ENCODE assay signal across 8 mouse cellular contexts in genomic region chr1:59670641-59671168, GRCm38 (mm10). TPM values are rescaled to one million over a fixed set of nuclear protein-coding genes. Genes with fewer than 3 reads are reported as not detected.
DNase-seq lines count a peak whose midpoint lies in the region; ATAC-seq and TF ChIP-seq lines count a peak whose summit lies in the region.

Gene Sumo1, minus strand, starts transcription at chr1:59670834.

- H3K36me3 ChIP-seq in C2C12 (ENCODE audit: control insufficient read depth, insufficient read depth) = peaks cover 10% of the 10 kb centered on the region
- H3K36me3 ChIP-seq in erythroblast, embryonic 14.5 days (ENCODE audit: control insufficient read depth) = peaks cover 28% of the 10 kb centered on the region
- no peaks in the 10 kb centered on the region for H3K36me3 ChIP-seq in heart, embryonic 11.5 days (ENCODE audit: control insufficient read depth, insufficient read depth, low read length)
- H3K36me3 ChIP-seq in kidney, embryonic 16.5 days (ENCODE audit: insufficient read depth, low read length) = no peaks in the 10 kb centered on the region
- H3K36me3 ChIP-seq in liver, adult 2 months (ENCODE audit: control insufficient read depth, insufficient read depth, low read length) = 0 out of 2 replicates have a peak, but pooled peaks cover 1% of the 10 kb centered on the region
- no peaks in the 10 kb centered on the region for H3K36me3 ChIP-seq in myocyte (ENCODE audit: control insufficient read depth, insufficient read depth)
- no peaks in the 10 kb centered on the region for H3K36me3 ChIP-seq in splenic B cell, adult 2 months (ENCODE audit: control insufficient read depth, insufficient read depth, low read length, poor library complexity, severe bottlenecking)

- H3K4me2 ChIP-seq in heart, embryonic 11.5 days = peak within 1 kb of the TSS; percentile 67
- H3K4me2 ChIP-seq in kidney, embryonic 16.5 days (replicated peaks; ENCODE audit: low read depth, low read length) = peak within 1 kb of the TSS; percentile 68
- H3K4me2 ChIP-seq in myocyte (ENCODE audit: low read depth) = peak within 1 kb of the TSS; percentile 90

- H3K27me3 ChIP-seq in C2C12 (ENCODE audit: control insufficient read depth, insufficient read depth, insufficient read length) (no peaks in the 10 kb centered on the region), myocyte (ENCODE audit: control insufficient read depth, insufficient read depth, insufficient read length) (no peaks in the 10 kb centered on the region)
- no peaks in the 10 kb centered on the region for H3K27me3 ChIP-seq in erythroblast, embryonic 14.5 days (ENCODE audit: control insufficient read depth)
- no peaks in the 10 kb centered on the region for H3K27me3 ChIP-seq in heart, embryonic 11.5 days (ENCODE audit: control insufficient read depth, insufficient read depth, low read length)
- no peaks in the 10 kb centered on the region for H3K27me3 ChIP-seq in kidney, embryonic 16.5 days (ENCODE audit: insufficient read depth, low read length)
- H3K27me3 ChIP-seq in liver, adult 2 months (ENCODE audit: control insufficient read depth, insufficient read depth, low read length) = no peaks in the 10 kb centered on the region
- H3K27me3 ChIP-seq in splenic B cell, adult 2 months (ENCODE audit: control insufficient read depth, insufficient read depth, low read length, poor library complexity, severe bottlenecking) = peaks cover 1% of the 10 kb centered on the region; the same call in 1 of the 2 replicates

- no peak for TF ChIP-seq CTCF in C2C12 (IDR thresholded peaks at IDR 0.05; ENCODE audit: control insufficient read depth, insufficient read depth, insufficient read length)
- TF ChIP-seq CTCF in brain, embryonic 14.5 days (IDR thresholded peaks at IDR 0.05; ENCODE audit: borderline replicate concordance, extremely low read depth, insufficient read depth, insufficient read length) = no peak
- TF ChIP-seq CTCF in liver, adult 2 months (IDR thresholded peaks at IDR 0.05; ENCODE audit: low read depth, low read length) = no peak

- H3K79me3 ChIP-seq in C2C12 (ENCODE audit: low read depth) = peaks cover 61% of the 10 kb centered on the region

- H3K4me3 ChIP-seq in C2C12 (ENCODE audit: insufficient read depth, poor library complexity, severe bottlenecking) (peak within 1 kb of the TSS; percentile 92), myocyte (peak within 1 kb of the TSS; percentile 93)
- peak within 1 kb of the TSS; percentile 79 for H3K4me3 ChIP-seq in erythroblast, embryonic 14.5 days (replicated peaks)
- H3K4me3 ChIP-seq in heart, embryonic 11.5 days (ENCODE audit: low read depth, low read length) = peak within 1 kb of the TSS; percentile 100
- H3K4me3 ChIP-seq in kidney, embryonic 16.5 days (ENCODE audit: low read length) = peak within 1 kb of the TSS; percentile 89
- peak within 1 kb of the TSS; percentile 92 for H3K4me3 ChIP-seq in liver, adult 2 months (ENCODE audit: insufficient read depth, low read depth, low read length)

- peak; percentile 79; the same call in 1 of the 2 replicates for TF ChIP-seq POLR2A in brain, embryonic 14.5 days (IDR thresholded peaks at IDR 0.05; ENCODE audit: borderline replicate concordance, extremely low read depth, insufficient read depth, insufficient read length, poor library complexity, severe bottlenecking)
- peak; percentile 87 for TF ChIP-seq POLR2A in liver, adult 2 months (IDR thresholded peaks at IDR 0.05; ENCODE audit: extremely low read depth, insufficient read depth, low read length)
- TF ChIP-seq POLR2A in myocyte (IDR thresholded peaks at IDR 0.05; ENCODE audit: insufficient read length, low read depth) = peak; percentile 78

- WGBS in heart, embryonic 11.5 days (ENCODE audit: insufficient replicate concordance) = under 1% methylated on average over 33 of the region's 36 CpGs
- under 1% methylated on average over 35 of the region's 36 CpGs for WGBS in kidney, embryonic 16.5 days
- WGBS in liver, adult 2 months = under 1% methylated on average over 36 of the region's 36 CpGs

- H3ac ChIP-seq in C2C12 (ENCODE audit: control insufficient read depth, insufficient read length, low read depth) = peak within 1 kb of the TSS; percentile 97
- peak within 1 kb of the TSS; percentile 44 for H3ac ChIP-seq in myocyte (ENCODE audit: control insufficient read depth, insufficient read length)

- ATAC-seq in heart, embryonic 11.5 days (replicated peaks; ENCODE audit: insufficient number of reproducible peaks, low FRiP score, low TSS enrichment) = peak; percentile 85
- peak; percentile 96 for ATAC-seq in kidney, embryonic 16.5 days (ENCODE audit: low FRiP score, low TSS enrichment)

- H3K79me2 ChIP-seq in C2C12 (ENCODE audit: control insufficient read depth, insufficient read depth) (peaks cover 71% of the 10 kb centered on the region), myocyte (ENCODE audit: control insufficient read depth, insufficient read depth) (peaks cover 65% of the 10 kb centered on the region)
- peaks cover 20% of the 10 kb centered on the region; the same call in 1 of the 2 replicates for H3K79me2 ChIP-seq in liver, adult 2 months (ENCODE audit: control insufficient read depth, insufficient read depth, low read length)

- DNase-seq in brain, embryonic 14.5 days (ENCODE audit: low read depth) = peak; percentile 97
- DNase-seq in liver, adult 2 months (ENCODE audit: extremely low read depth, low read depth, low spot score) = peak; percentile 83
- DNase-seq in splenic B cell, adult 2 months (ENCODE audit: low read depth, low spot score) = peak; percentile 86

- peaks cover 30% of the 10 kb centered on the region for H3K4me1 ChIP-seq in erythroblast, embryonic 14.5 days (ENCODE audit: control insufficient read depth)
- 0 out of 2 replicates have a peak, but pooled peaks cover 2% of the 10 kb centered on the region for H3K4me1 ChIP-seq in heart, embryonic 11.5 days (ENCODE audit: control insufficient read depth, insufficient read depth, low read length)
- H3K4me1 ChIP-seq in kidney, embryonic 16.5 days (ENCODE audit: insufficient read depth, low read length) = peaks cover 17% of the 10 kb centered on the region
- peaks cover 11% of the 10 kb centered on the region for H3K4me1 ChIP-seq in liver, adult 2 months (ENCODE audit: control insufficient read depth, insufficient read depth, low read length)

- H3K27ac ChIP-seq in heart, embryonic 11.5 days (ENCODE audit: low read depth, low read length) = peak within 1 kb of the TSS; percentile 97
- H3K27ac ChIP-seq in kidney, embryonic 16.5 days (ENCODE audit: low read length) = peak within 1 kb of the TSS; percentile 94
- H3K27ac ChIP-seq in liver, adult 2 months (replicated peaks; ENCODE audit: insufficient read depth, low read depth, low read length) = peak within 1 kb of the TSS; percentile 76

- H3K9me3 ChIP-seq in erythroblast, embryonic 14.5 days (ENCODE audit: control insufficient read depth, low read length) = no peaks in the 10 kb centered on the region
- no peaks in the 10 kb centered on the region for H3K9me3 ChIP-seq in heart, embryonic 11.5 days (replicated peaks; ENCODE audit: control insufficient read depth, low read length)
- no peaks in the 10 kb centered on the region for H3K9me3 ChIP-seq in kidney, embryonic 16.5 days (ENCODE audit: low read length)

- peak within 1 kb of the TSS; percentile 98 for H3K9ac ChIP-seq in heart, embryonic 11.5 days (ENCODE audit: low read depth, low read length)
- peak within 1 kb of the TSS; percentile 98 for H3K9ac ChIP-seq in kidney, embryonic 16.5 days (replicated peaks; ENCODE audit: low read length)
- peak within 1 kb of the TSS; percentile 92 for H3K9ac ChIP-seq in liver, adult 2 months (ENCODE audit: low read depth, low read length)

TF ChIP-seq in C2C12, 6 proteins besides CTCF, POLR2A, EP300 and RAD21:
- TF ChIP-seq USF1 (IDR thresholded peaks at IDR 0.05; ENCODE audit: low read depth) (no peak), MYOD1 (IDR thresholded peaks at IDR 0.05; ENCODE audit: control insufficient read depth, insufficient read length, low read depth) (no peak), CEBPB (IDR thresholded peaks at IDR 0.05; ENCODE audit: low read depth) (peak; percentile 73)
TF ChIP-seq in C2C12: peak in this region for 1.

TF ChIP-seq in myocyte, 11 proteins besides CTCF, POLR2A, EP300 and RAD21:
- peak; percentile 68 for TF ChIP-seq E2F4 (IDR thresholded peaks at IDR 0.05; ENCODE audit: insufficient read depth)
- TF ChIP-seq MYOG (IDR thresholded peaks at IDR 0.05; ENCODE audit: control insufficient read depth in 1 of 3, insufficient read depth in 1 of 3, insufficient read length in 2 of 3, low read depth in 2 of 3) = no peak
- peak; percentile 80 for TF ChIP-seq POLR2AphosphoS2 (IDR thresholded peaks at IDR 0.05; ENCODE audit: insufficient read length, low read depth)
- TF ChIP-seq CEBPB (IDR thresholded peaks at IDR 0.05; ENCODE audit: insufficient read depth, poor library complexity, severe bottlenecking) = peak; percentile 65; the same call in 1 of the 2 replicates

RNA-seq across cellular contexts. Expression of gene Sumo1, which starts in this region (rescaled TPM):
- 97.7 TPM for polyA plus RNA-seq in C2C12 (2012; fragmentation: generic; extraction: Trizol)
- polyA plus RNA-seq in brain, embryonic 14.5 days (2012; rRNA removed) = 122 and 128 TPM in 2 replicates
- polyA plus RNA-seq in erythroblast, embryonic 14.5 days (2012) = 9.4 and 12.2 TPM in 2 replicates
- polyA plus RNA-seq in heart, embryonic 11.5 days (2014; fragmentation: Nextera tagmentation; extraction: Ambion mirVana) = 288 and 300 TPM in 2 replicates
- 370 and 375 TPM in 2 replicates for polyA plus RNA-seq in kidney, embryonic 16.5 days (2015; fragmentation: Nextera tagmentation; extraction: Ambion mirVana)
- total RNA-seq in liver, adult 2 months (2014; rRNA removed) = 39.9 and 55.1 TPM in 2 replicates
- 7.5 and 8.1 TPM in 2 replicates for polyA plus RNA-seq in liver, adult 2 months (2012; rRNA removed)
- 82.8 TPM for polyA plus RNA-seq in myocyte (2012; fragmentation: generic; extraction: Trizol)

Comparison
In these comparisons a context has a peak if more than half of its experiments do, and no peak if none do; other contexts are left out.
1. Peak in every context shown above with its lines: DNase-seq, ATAC-seq, H3K4me3 ChIP-seq and H3K27ac ChIP-seq.